Comparison of ENCODE assay signal across 9 mouse cellular contexts in the genomic region with DNA sequence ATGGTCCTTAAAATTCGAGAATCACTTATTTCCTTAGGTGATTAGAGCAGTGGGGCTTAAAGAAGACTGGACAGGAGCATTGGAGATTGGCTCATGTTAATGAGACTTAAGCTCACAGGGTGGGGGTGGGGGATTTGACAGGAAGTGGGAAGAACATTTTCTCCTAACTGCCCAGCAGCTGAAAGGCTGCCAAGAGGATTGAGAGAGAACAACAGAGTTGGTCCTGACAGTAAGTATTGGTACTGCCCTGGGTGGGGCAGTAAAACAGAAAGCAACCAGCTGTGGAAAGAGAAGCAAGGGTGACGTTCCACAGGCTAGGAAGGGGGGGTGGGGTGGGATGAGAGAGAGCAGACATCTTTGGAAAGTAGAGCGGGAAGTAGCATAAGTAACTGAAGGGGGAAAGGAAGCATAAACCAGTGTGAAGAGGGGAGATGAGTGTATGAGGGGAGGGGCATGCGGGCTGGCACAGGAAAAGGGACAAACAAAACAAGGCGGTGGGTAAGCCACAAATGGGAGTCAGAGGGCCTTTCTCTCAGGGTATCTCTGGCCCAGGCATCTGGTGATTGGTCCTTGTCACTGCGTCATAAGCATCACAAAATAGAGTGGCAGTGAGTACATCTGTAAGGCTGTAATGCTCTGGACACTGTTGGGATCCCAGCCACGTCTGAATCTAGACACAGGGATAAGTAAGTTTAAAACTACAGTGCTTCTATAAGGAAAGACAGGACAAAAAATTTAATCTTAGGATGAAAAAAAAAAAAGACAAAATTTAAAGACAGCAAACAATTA.
DNase-seq lines count a peak whose midpoint lies in the region; TF ChIP-seq lines count a peak whose summit lies in the region.
"Had no signal": no experiment of that assay in that cellular context is flagged by ENCODE, and none has a peak within 500 bp of the region (broad histone marks: within the 10 kb centered on the region; RNA-seq: fewer than 3 reads in every experiment).

No protein-coding gene starts in this region.

- H3K27ac ChIP-seq in heart, embryonic 10.5 days = peak overlapping the region; percentile 36; the same call in 1 of the 2 replicates
- H3K27ac ChIP-seq in testis, adult 2 months (ENCODE audit: control insufficient read depth, insufficient read depth, low read depth, low read length) = peak overlapping the region; percentile 51

- H3K36me3 ChIP-seq in heart, embryonic 10.5 days = no peaks in the 10 kb centered on the region
- H3K36me3 ChIP-seq in testis, adult 2 months (ENCODE audit: control insufficient read depth, insufficient read depth, low read length) = no peaks in the 10 kb centered on the region

- no peaks in the 10 kb centered on the region for H3K9me3 ChIP-seq in heart, embryonic 10.5 days

- TF ChIP-seq POLR2A in testis, adult 2 months (IDR thresholded peaks at IDR 0.05; ENCODE audit: control insufficient read depth, low read depth, low read length) = no peak

- TF ChIP-seq CTCF in testis, adult 2 months (IDR thresholded peaks at IDR 0.05; ENCODE audit: control insufficient read depth, insufficient read depth, insufficient replicate concordance, low read depth, low read length) = no peak

- WGBS in heart, embryonic 10.5 days = 63% methylated on average over 7 of the region's 7 CpGs

- no peaks in the 10 kb centered on the region for H3K27me3 ChIP-seq in heart, embryonic 10.5 days (ENCODE audit: insufficient read depth, poor library complexity, severe bottlenecking)
- H3K27me3 ChIP-seq in testis, adult 2 months (ENCODE audit: control insufficient read depth, insufficient read depth, low read length) = no peaks in the 10 kb centered on the region

- no peak overlapping the region for H3K4me3 ChIP-seq in heart, embryonic 10.5 days
- H3K4me3 ChIP-seq in testis, adult 2 months (ENCODE audit: control insufficient read depth, low read depth, low read length) = peak overlapping the region; percentile 47

- H3K4me1 ChIP-seq in heart, embryonic 10.5 days = peaks cover 4% of the 10 kb centered on the region
- H3K4me1 ChIP-seq in testis, adult 2 months (ENCODE audit: control insufficient read depth, insufficient read depth, low read length) = peaks cover 2% of the 10 kb centered on the region

- no peak for DNase-seq in heart, embryonic 10.5 days (ENCODE audit: low spot score)
- DNase-seq in heart, adult 8-10 months (ENCODE audit: low spot score) = no peak
- DNase-seq in testis, postnatal 10 days (ENCODE audit: low spot score) = no peak
- DNase-seq in kidney, postnatal 4 days = peak; percentile 30 to 53
- DNase-seq in ovary, postnatal 36 days (ENCODE audit: low spot score) = no peak
- DNase-seq in frontal cortex, adult 2 months (ENCODE audit: extremely low spot score in 1 of 2, low spot score in 1 of 2) = no peak
- no peak for DNase-seq in Muller cell, postnatal 12 days (ENCODE audit: inconsistent ontology term)
- DNase-seq: cerebellum, postnatal 10 days had no signal

Comparison
In these comparisons a context has a peak if more than half of its experiments do, and no peak if none do; other contexts are left out.
1. DNase-seq: peak in kidney, postnatal 4 days (2 of 2); none in heart, embryonic 10.5 days (single experiment), heart, adult 8-10 months (single experiment), testis, postnatal 10 days (single experiment), ovary, postnatal 36 days (single experiment), frontal cortex, adult 2 months (0 of 2) and Muller cell, postnatal 12 days (single experiment).